Mouse (Mus musculus): ENCODE measurements around the gene Ldlrap1.
A peak's percentile ranks its signal among the peaks of the same experiment; 100 is the strongest.

The Ldlrap1 gene

DNA sequence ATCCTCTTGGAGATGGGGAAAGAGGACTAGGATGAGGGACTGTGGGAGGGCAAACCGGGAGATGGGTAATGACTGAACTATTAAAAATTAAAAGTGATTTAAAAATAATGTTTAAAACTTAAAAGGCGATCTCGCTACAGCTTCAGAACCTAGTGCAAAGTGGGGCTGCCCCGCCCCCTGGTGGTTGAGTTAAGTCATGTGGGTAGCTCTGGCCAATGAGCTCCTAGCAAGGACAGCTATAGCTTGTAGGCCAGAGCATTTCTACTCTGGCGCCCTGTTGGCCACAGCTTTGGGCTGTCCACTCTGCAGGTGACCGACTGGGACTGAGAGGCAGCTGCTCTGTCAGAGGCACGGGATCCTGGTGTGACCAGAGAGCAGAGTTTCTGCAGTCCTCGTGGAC, 53.9 kb downstream of the Ldlrap1 start:
- peak; percentile 50 for DNase-seq (ENCODE audit: low read depth, low spot score)

GRCm38 (mm10) chr4:134705311-134705710, 62.5 kb downstream of the Ldlrap1 start:
- no peak for DNase-seq (ENCODE audit: low read depth, low spot score)

- DNase-seq (ENCODE audit: low read depth, low spot score): no peak
Measured at GRCm38 (mm10) chr4:134704590-134704989, 63.2 kb downstream of the Ldlrap1 start.

DNA sequence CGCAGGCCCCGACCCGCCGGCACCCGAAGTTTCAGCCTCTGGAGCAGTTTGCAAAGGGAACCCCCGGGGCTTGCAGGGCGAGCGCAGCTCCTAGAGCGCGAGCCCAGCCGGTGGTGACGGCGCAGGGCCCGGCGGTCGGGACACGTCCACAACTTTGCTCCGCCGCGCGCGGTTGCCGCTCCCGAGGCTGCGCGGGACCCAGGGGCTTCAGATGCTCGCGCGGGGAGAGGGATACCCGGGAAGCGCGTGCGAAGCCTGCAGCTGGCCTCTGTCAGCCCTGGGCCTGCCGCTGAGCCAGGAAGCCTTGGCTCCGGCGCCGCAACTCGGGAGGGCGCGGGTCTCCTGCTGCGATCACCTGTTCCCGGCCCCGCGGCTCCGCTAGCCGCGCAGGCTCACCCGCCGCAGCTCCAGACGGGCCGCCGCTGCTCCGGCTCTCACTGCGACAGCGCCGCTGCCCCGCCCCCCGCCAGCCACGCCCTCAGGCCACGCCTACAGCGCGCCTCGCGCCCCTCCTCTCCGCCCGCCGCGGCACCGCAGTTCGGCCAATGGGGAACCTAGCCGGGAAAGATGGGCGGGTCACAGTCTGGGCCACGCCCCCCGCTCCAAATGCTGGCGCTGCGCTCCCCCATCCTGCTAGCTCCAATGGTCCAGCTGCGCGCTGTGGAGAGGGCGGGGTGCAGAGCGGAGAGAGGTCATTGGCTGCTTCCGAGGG, 63.8 kb downstream of the Ldlrap1 start, which contains the start of gene Man1c1:
Gene Man1c1 (minus strand): TSS at position 456 of the 712 bp plus-strand sequence.
- peak; percentile 93 for DNase-seq (ENCODE audit: low read depth, low spot score)

DNA sequence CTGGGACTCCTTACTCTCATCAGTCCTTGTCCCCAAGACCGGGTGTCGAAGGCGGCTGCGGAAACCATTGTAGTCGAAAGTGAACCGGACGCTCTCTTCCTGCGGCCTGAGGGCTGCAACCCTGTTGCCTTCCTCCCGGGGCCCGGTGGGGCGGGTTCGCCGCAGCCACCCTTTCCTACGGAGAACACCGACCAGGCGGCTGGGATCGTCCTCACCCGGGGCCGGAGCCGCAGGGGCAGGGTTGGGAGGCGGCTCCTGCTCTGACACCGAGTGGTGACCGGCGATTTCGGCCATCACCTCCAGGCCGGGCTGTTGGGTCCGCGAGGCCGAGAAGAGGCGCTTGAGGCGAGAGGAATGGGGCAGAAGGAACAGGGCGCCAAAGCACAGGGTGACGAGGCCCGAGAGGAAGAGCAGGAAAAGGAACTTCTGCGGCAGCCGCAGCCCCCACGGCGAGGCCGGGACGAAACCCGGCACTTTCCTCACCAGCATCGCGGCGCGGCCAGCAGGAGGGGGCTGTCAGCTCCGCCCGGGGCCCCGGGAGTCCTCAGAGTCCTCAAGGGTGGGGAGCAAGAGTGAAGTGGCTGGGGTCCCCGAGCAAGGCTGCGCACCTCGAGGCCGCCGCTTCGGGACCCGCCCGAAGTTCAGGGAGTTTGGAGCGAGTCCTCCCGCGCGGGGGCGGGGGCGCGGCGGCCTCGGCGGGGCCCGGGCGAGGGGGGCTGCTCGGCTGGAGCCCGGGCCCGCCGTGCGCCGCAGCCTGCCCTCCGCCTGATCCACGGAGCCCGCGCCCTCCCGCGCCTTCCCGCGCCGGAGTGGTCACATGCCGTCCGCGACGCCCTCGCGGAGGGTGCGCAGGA, 64.6 kb downstream of the Ldlrap1 start:
- no peak for DNase-seq (ENCODE audit: low read depth, low spot score)

- no peak for DNase-seq (ENCODE audit: low read depth, low spot score)
Measured at GRCm38 (mm10) chr4:134701934-134702333, 65.9 kb downstream of the Ldlrap1 start.

- no peak for DNase-seq (ENCODE audit: low read depth, low spot score)
Measured at GRCm38 (mm10) chr4:134700911-134701310, 66.9 kb downstream of the Ldlrap1 start.

GRCm38 (mm10) chr4:134693202-134693940, 74.5 kb downstream of the Ldlrap1 start:
- DNase-seq (ENCODE audit: low read depth, low spot score): no peak

GRCm38 (mm10) chr4:134692388-134692787, 75.4 kb downstream of the Ldlrap1 start:
- no peak for DNase-seq (ENCODE audit: low read depth, low spot score)

Measured in WW6 (cell line).